Mouse (Mus musculus) frontal cortex, adult (tissue): Measurements from ENCODE around the gene Asgr1.
A peak's percentile ranks its signal among the peaks of the same experiment; 100 is the strongest.
"Not testable (repeated sequence)": the region's sequence is repeated elsewhere in the genome, so short reads cannot be mapped to it uniquely, and the experiment has no call there.

Experiments used
- ATAC-seq: cut with Nextera tagmentation; 2 replicates; pipeline ENCODE4 v1.9.2; 2017; ENCODE audit warnings: mild to moderate bottlenecking, moderate library complexity, mixed read lengths; ENCODE audit not compliant: low TSS enrichment

Asgr1 gene

GRCm38 (mm10) chr11:70068245-70068644 lies 14.4 kb downstream of the Asgr1 start:
- ATAC-seq = no peak

GRCm38 (mm10) chr11:70070057-70070456 lies 16.2 kb downstream of the Asgr1 start:
- ATAC-seq = no peak

- not testable (repeated sequence) for ATAC-seq
Observed at GRCm38 (mm10) chr11:70070603-70071002, 16.7 kb downstream of the Asgr1 start.

- ATAC-seq = peak; percentile 72; the same call in 1 of the 2 replicates
Observed at GRCm38 (mm10) chr11:70074379-70075071, 20.6 kb downstream of the Asgr1 start.

GRCm38 (mm10) chr11:70075581-70075980 lies 21.7 kb downstream of the Asgr1 start:
- ATAC-seq = no peak

- ATAC-seq = no peak
Observed at GRCm38 (mm10) chr11:70077441-70077840, 23.6 kb downstream of the Asgr1 start.

- no peak for ATAC-seq
Observed at GRCm38 (mm10) chr11:70079175-70079574, 25.3 kb downstream of the Asgr1 start.

- ATAC-seq = no peak
Observed at GRCm38 (mm10) chr11:70079928-70080327, 26.0 kb downstream of the Asgr1 start.

GRCm38 (mm10) chr11:70080803-70081590 lies 27.1 kb downstream of the Asgr1 start:
- no peak for ATAC-seq

GRCm38 (mm10) chr11:70084563-70084962 lies 30.7 kb downstream of the Asgr1 start:
- ATAC-seq = no peak

GRCm38 (mm10) chr11:70091986-70092783 lies 38.3 kb downstream of the Asgr1 start, which contains the start of gene Asgr2:
TSS of gene Asgr2 (plus strand) at chr11:70092644.
- no peak for ATAC-seq

- no peak for ATAC-seq
Observed at GRCm38 (mm10) chr11:70097396-70097795, 43.5 kb downstream of the Asgr1 start.

GRCm38 (mm10) chr11:70099102-70099501 lies 45.2 kb downstream of the Asgr1 start:
- ATAC-seq = no peak

GRCm38 (mm10) chr11:70099809-70100208 lies 45.9 kb downstream of the Asgr1 start:
- no peak for ATAC-seq

- no peak for ATAC-seq
Observed at GRCm38 (mm10) chr11:70103701-70104315, 49.9 kb downstream of the Asgr1 start.

- ATAC-seq = no peak
Observed at GRCm38 (mm10) chr11:70107085-70107484, 53.2 kb downstream of the Asgr1 start.
